Mouse (Mus musculus): Measurements from ENCODE around the gene Mnx1. TPM values are rescaled to one million over a fixed set of nuclear protein-coding genes. Genes with fewer than 3 reads are reported as not detected.

Mnx1 gene
- polyA plus RNA-seq, 1 experiment from 2014 or later = not detected

GRCm38 (mm10) chr5:29471396-29471795 lies 6.9 kb downstream of the Mnx1 start:
- Histone ChIP-seq H3K27ac (ENCODE audit: low read depth, low read length) (no peak overlapping the region), H3K4me2 (ENCODE audit: low read length) (no peak overlapping the region), H3K27me3 (replicated peaks; ENCODE audit: control insufficient read depth, insufficient read depth, low read length) (peaks cover 93% of the 10 kb centered on the region), H3K4me1 (ENCODE audit: control insufficient read depth, insufficient read depth, low read length) (no peaks in the 10 kb centered on the region), H3K36me3 (ENCODE audit: control insufficient read depth, insufficient read depth, low read length) (no peaks in the 10 kb centered on the region), H3K9me3 (replicated peaks; ENCODE audit: control insufficient read depth, low read length) (no peaks in the 10 kb centered on the region), H3K4me3 (ENCODE audit: low read depth, low read length) (no peak overlapping the region), H3K9ac (ENCODE audit: low read length) (no peak overlapping the region)
- DNase-seq (ENCODE audit: low spot score) (no peak), ATAC-seq (no peak)
- WGBS = 2% methylated on average over 11 of the region's 11 CpGs

GRCm38 (mm10) chr5:29470851-29471394 lies 7.3 kb downstream of the Mnx1 start:
- ATAC-seq (no peak; the same call in 1 of the 2 replicates), DNase-seq (ENCODE audit: low spot score) (no peak)
- Histone ChIP-seq H3K27ac (ENCODE audit: low read depth, low read length) (no peak overlapping the region), H3K9ac (ENCODE audit: low read length) (no peak overlapping the region), H3K9me3 (replicated peaks; ENCODE audit: control insufficient read depth, low read length) (no peaks in the 10 kb centered on the region), H3K4me2 (ENCODE audit: low read length) (no peak overlapping the region), H3K4me1 (ENCODE audit: control insufficient read depth, insufficient read depth, low read length) (no peaks in the 10 kb centered on the region), H3K27me3 (replicated peaks; ENCODE audit: control insufficient read depth, insufficient read depth, low read length) (peaks cover 93% of the 10 kb centered on the region), H3K4me3 (ENCODE audit: low read depth, low read length) (no peak overlapping the region), H3K36me3 (ENCODE audit: control insufficient read depth, insufficient read depth, low read length) (no peaks in the 10 kb centered on the region)
- 2% methylated on average over 20 of the region's 20 CpGs for WGBS

- H3K27me3 ChIP-seq (replicated peaks; ENCODE audit: control insufficient read depth, insufficient read depth, low read length) = peaks cover 93% of the 10 kb centered on the region
- no peaks in the 10 kb centered on the region for H3K4me1 ChIP-seq (ENCODE audit: control insufficient read depth, insufficient read depth, low read length)
- no peak overlapping the region for H3K9ac ChIP-seq (ENCODE audit: low read length)
- no peak overlapping the region for H3K4me3 ChIP-seq (ENCODE audit: low read depth, low read length)
- no peaks in the 10 kb centered on the region for H3K9me3 ChIP-seq (replicated peaks; ENCODE audit: control insufficient read depth, low read length)
- ATAC-seq (no peak), DNase-seq (ENCODE audit: low spot score) (no peak)
- H3K27ac ChIP-seq (ENCODE audit: low read depth, low read length) = no peak overlapping the region
- H3K36me3 ChIP-seq (ENCODE audit: control insufficient read depth, insufficient read depth, low read length) = no peaks in the 10 kb centered on the region
- WGBS = 11% methylated on average over 5 of the region's 5 CpGs
- H3K4me2 ChIP-seq (ENCODE audit: low read length) = no peak overlapping the region
These were observed 8.0 kb downstream of the Mnx1 start for GRCm38 (mm10) chr5:29470271-29470670.

- H3K4me3 ChIP-seq (ENCODE audit: low read depth, low read length) = no peak overlapping the region
- 5% methylated on average over 4 of the region's 4 CpGs for WGBS
- no peak overlapping the region for H3K4me2 ChIP-seq (ENCODE audit: low read length)
- no peaks in the 10 kb centered on the region for H3K9me3 ChIP-seq (replicated peaks; ENCODE audit: control insufficient read depth, low read length)
- H3K4me1 ChIP-seq (ENCODE audit: control insufficient read depth, insufficient read depth, low read length) = no peaks in the 10 kb centered on the region
- no peak overlapping the region for H3K9ac ChIP-seq (ENCODE audit: low read length)
- no peak overlapping the region for H3K27ac ChIP-seq (ENCODE audit: low read depth, low read length)
- H3K27me3 ChIP-seq (replicated peaks; ENCODE audit: control insufficient read depth, insufficient read depth, low read length) = peaks cover 86% of the 10 kb centered on the region
- no peaks in the 10 kb centered on the region for H3K36me3 ChIP-seq (ENCODE audit: control insufficient read depth, insufficient read depth, low read length)
- ATAC-seq (no peak), DNase-seq (ENCODE audit: low spot score) (no peak)
These were observed 8.8 kb downstream of the Mnx1 start for GRCm38 (mm10) chr5:29469501-29469900.

GRCm38 (mm10) chr5:29468351-29469065 lies 9.8 kb downstream of the Mnx1 start:
- peaks cover 78% of the 10 kb centered on the region for H3K27me3 ChIP-seq (replicated peaks; ENCODE audit: control insufficient read depth, insufficient read depth, low read length)
- H3K9me3 ChIP-seq (replicated peaks; ENCODE audit: control insufficient read depth, low read length) = no peaks in the 10 kb centered on the region
- DNase-seq (ENCODE audit: low spot score) = no peak
- under 1% methylated on average over 17 of the region's 17 CpGs for WGBS
- ATAC-seq = no peak
- peak overlapping the region; percentile 52 for H3K4me2 ChIP-seq (ENCODE audit: low read length)
- no peaks in the 10 kb centered on the region for H3K36me3 ChIP-seq (ENCODE audit: control insufficient read depth, insufficient read depth, low read length)
- H3K4me3 ChIP-seq (ENCODE audit: low read depth, low read length) = peak overlapping the region; percentile 28
- no peak overlapping the region for H3K27ac ChIP-seq (ENCODE audit: low read depth, low read length)
- no peak overlapping the region for H3K9ac ChIP-seq (ENCODE audit: low read length)
- no peaks in the 10 kb centered on the region for H3K4me1 ChIP-seq (ENCODE audit: control insufficient read depth, insufficient read depth, low read length)

GRCm38 (mm10) chr5:29467489-29468350 lies 10.6 kb downstream of the Mnx1 start:
- H3K4me1 ChIP-seq (ENCODE audit: control insufficient read depth, insufficient read depth, low read length) = no peaks in the 10 kb centered on the region
- no peaks in the 10 kb centered on the region for H3K9me3 ChIP-seq (replicated peaks; ENCODE audit: control insufficient read depth, low read length)
- H3K4me3 ChIP-seq (ENCODE audit: low read depth, low read length) = peak overlapping the region; percentile 28
- no peaks in the 10 kb centered on the region for H3K36me3 ChIP-seq (ENCODE audit: control insufficient read depth, insufficient read depth, low read length)
- no peak overlapping the region for H3K9ac ChIP-seq (ENCODE audit: low read length)
- H3K27me3 ChIP-seq (replicated peaks; ENCODE audit: control insufficient read depth, insufficient read depth, low read length) = peaks cover 75% of the 10 kb centered on the region
- ATAC-seq (peak; percentile 34; the same call in 1 of the 2 replicates), DNase-seq (ENCODE audit: low spot score) (no peak)
- 3% methylated on average over 67 of the region's 67 CpGs for WGBS
- H3K4me2 ChIP-seq (ENCODE audit: low read length) = peak overlapping the region; percentile 52
- no peak overlapping the region for H3K27ac ChIP-seq (ENCODE audit: low read depth, low read length)

- H3K36me3 ChIP-seq (ENCODE audit: control insufficient read depth, insufficient read depth, low read length) = 0 out of 2 replicates have a peak, but pooled peaks cover 3% of the 10 kb centered on the region
- H3K9me3 ChIP-seq (replicated peaks; ENCODE audit: control insufficient read depth, low read length) = no peaks in the 10 kb centered on the region
- ATAC-seq (no peak), DNase-seq (ENCODE audit: low spot score) (no peak)
- H3K9ac ChIP-seq (ENCODE audit: low read length) = no peak overlapping the region
- H3K27ac ChIP-seq (ENCODE audit: low read depth, low read length) = no peak overlapping the region
- H3K4me3 ChIP-seq (ENCODE audit: low read depth, low read length) = no peak overlapping the region
- H3K4me2 ChIP-seq (ENCODE audit: low read length) = no peak overlapping the region
- H3K27me3 ChIP-seq (replicated peaks; ENCODE audit: control insufficient read depth, insufficient read depth, low read length) = peaks cover 31% of the 10 kb centered on the region
- 81% methylated on average over 9 of the region's 9 CpGs for WGBS
- no peaks in the 10 kb centered on the region for H3K4me1 ChIP-seq (ENCODE audit: control insufficient read depth, insufficient read depth, low read length)
These were observed 15.2 kb downstream of the Mnx1 start for GRCm38 (mm10) chr5:29462943-29463686.

GRCm38 (mm10) chr5:29456895-29457656 lies 21.2 kb downstream of the Mnx1 start:
- Histone ChIP-seq H3K9ac (ENCODE audit: low read length) (no peak overlapping the region), H3K4me3 (ENCODE audit: low read depth, low read length) (no peak overlapping the region), H3K27me3 (replicated peaks; ENCODE audit: control insufficient read depth, insufficient read depth, low read length) (no peaks in the 10 kb centered on the region), H3K36me3 (ENCODE audit: control insufficient read depth, insufficient read depth, low read length) (peaks cover 34% of the 10 kb centered on the region), H3K9me3 (replicated peaks; ENCODE audit: control insufficient read depth, low read length) (no peaks in the 10 kb centered on the region), H3K4me2 (ENCODE audit: low read length) (no peak overlapping the region), H3K4me1 (ENCODE audit: control insufficient read depth, insufficient read depth, low read length) (no peaks in the 10 kb centered on the region), H3K27ac (ENCODE audit: low read depth, low read length) (no peak overlapping the region)
- 84% methylated on average over 5 of the region's 5 CpGs for WGBS
- DNase-seq (ENCODE audit: low spot score) (no peak), ATAC-seq (no peak)

Measured in forebrain, embryonic 14.5 days (tissue).